Mouse (Mus musculus) gastrocnemius, postnatal 4 days (tissue): ENCODE results near the gene Arfip1. TPM values are rescaled to one million over a fixed set of nuclear protein-coding genes. Genes with fewer than 3 reads are reported as not detected.

ENCODE experiments used
- DNase-seq, 2 experiments: peaks; one replicate each; pipeline ENCODE4 v3.0.0; 2021 to 2022; ENCODE audit warnings: low spot score in 2 of 2, mixed read lengths in 2 of 2
- total RNA-seq, 2 experiments: library from RNA; stranded (reverse); gene quantifications; 2 replicates each; pipeline ENCODE4 v1.2.3; 2021

The Arfip1 gene
- total RNA-seq, 2 experiments from 2014 or later, result 32.3 to 40.5 TPM

DNA sequence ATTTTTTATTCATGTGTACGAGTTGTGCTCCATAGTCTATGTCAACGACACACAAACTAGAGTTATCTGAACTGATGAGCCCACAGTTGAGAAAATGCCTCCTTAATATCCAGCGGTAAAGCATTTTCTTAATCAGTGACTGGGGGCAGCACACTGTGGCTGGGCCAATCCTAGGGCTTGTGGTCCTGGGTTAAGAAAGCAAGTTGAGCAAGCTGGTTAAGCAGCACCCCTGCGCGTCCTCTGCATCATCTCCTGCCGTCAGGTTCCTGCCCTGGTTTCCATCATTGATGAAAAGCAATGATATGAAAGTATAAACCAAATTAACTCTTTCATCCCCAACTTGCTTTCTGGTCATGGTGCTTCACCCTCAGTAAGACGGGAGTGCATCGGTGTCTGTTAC lies 89.8 kb downstream of the Arfip1 start:
- no peak for DNase-seq

GRCm38 (mm10) chr3:84492148-84492547 lies 90.3 kb downstream of the Arfip1 start:
- DNase-seq, result no peak

DNA sequence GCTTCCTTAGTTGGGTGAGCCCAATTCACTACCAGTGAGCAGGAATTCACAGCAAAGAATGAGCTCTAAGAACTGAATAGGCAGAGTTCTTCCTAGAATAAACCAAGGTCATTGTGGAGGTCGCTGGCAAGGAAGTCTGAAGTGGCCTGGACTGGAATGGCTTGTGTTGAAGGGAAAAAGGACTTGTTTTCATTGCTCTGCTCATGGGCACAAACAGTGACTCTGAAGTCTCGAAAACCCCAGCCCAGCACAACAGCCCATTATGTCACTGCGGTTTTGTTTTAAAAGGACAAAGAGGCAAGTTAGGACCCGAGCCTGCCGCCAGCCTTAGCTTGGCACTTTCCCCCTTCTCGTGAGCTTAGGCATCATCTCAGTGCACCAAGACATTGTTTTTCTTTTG lies 93.7 kb downstream of the Arfip1 start:
- DNase-seq, result no peak

DNA sequence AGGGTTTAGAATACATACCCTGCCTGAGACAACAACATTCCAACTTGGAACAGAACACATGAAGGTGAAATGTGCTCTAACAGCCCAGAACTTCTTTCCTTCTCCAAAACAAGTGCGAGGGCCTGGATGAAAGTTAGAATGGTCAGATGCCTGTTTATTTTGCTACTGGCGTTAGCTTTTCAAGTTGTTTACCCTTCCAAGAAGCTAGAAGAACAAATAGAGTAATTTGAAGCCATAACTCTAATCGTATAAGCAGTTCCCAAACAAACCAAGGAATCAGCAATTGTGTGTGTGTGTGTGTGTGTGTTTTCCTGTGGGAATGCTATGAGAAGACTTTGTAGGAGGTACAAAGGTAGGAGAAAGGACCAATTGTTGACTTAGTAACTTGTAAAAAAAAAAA lies 97.5 kb downstream of the Arfip1 start:
- DNase-seq, result no peak

- DNase-seq, result no peak
These were observed 98.1 kb downstream of the Arfip1 start for GRCm38 (mm10) chr3:84484333-84484732.

DNA sequence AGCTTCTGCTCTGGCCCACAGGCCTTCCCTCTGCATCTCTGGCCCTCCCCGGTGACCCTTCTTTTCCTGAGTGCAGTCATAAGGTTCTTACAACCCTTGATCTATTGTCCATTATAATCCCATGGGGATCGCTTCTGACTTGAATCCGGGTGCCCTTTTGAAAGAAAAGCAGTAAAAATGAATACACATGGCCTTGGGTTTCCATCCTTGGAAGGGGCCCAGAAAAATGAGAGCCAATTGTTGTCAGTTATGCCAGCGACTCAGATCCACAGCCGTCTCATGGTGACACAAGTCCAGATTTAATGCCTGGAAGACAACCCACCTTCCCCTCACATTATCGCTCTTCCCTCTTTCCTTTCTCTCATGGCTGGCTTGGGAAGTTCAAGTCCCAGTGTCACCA lies 100.3 kb downstream of the Arfip1 start:
- no peak for DNase-seq

DNA sequence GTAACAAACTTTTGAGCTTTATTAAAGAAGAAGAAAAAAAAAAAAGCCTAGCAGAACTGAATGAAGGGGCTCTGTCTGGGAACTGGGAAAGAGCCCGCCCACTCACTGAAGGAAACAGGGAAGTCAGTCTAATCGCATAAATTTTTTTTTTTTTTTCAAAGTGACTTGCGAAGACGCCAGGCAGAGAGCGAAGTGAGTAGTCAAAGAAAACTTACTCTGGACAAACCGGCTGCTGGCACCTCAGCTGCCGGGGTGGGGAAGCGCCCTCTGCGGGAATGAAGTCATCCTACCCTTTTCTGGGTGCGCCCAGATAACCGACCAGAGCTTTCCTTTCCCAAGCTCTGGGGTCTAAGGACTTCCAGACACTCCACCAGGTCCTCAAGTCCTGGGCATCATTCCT lies 101.3 kb downstream of the Arfip1 start:
- DNase-seq, result peak in 1 of 2 experiments; percentile 35

GRCm38 (mm10) chr3:84480006-84480897 lies 102.2 kb downstream of the Arfip1 start, which contains the start of gene Fhdc1:
Gene Fhdc1 (minus strand): TSS chr3:84480429.
- peak; percentile 30 to 39 for DNase-seq

DNA sequence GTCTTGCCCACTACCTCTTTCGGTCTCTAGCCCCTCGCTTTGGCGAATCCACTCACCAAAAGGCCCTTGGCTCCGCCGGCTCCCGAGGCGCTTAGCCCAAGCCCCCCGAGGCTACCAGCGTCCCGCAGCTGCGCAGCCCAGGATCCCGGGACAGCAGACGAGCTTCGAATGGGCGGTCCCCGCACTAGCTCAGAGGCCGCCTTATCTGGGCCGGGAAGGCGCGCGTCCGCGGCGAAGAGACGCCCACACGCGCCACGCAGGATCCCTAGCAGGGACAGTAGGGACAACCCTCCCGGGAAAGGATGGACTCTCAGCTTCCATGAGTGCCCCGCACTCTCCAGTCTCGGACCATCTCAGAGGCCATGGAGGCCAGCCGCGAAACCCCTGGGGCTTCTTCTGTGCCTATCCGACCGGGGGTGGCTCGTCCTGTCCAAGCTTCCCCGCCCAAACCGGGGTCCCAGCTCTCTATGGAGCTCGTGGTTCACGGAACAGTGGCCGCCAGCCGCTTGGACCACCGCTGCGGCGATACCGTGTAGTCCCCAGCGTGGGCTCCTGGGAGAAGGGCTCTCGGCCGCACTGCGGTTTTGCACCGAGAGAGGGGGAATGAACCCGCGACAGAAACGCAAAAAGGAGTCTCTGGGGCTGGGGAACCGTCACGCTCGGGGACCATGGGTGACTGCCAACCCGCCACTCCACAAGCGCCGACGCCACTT lies 103.0 kb downstream of the Arfip1 start:
- DNase-seq, result peak; percentile 41 to 64

DNA sequence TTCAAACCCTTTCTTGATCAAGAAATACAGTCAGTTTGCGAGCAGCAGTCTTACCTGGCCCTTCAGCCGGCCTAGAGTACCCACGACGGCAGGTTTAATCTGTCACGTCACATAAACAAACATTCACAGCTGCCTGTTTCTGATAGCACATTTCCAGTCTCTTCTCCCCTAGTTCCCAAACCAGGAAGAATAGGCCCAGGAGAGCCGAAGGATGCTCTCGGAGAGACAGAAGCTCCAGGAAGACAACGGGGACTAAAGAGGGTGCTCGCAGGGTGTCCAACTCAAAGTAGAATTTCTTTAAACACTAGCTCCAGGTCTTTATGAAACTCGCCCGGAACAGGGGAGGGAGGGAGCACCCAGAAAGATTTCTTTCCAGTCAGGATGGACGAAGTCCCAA lies 103.5 kb downstream of the Arfip1 start:
- DNase-seq, result no peak

- no peak for DNase-seq
These were observed 104.2 kb downstream of the Arfip1 start for GRCm38 (mm10) chr3:84478195-84478594.

- DNase-seq, result no peak
These were observed 104.9 kb downstream of the Arfip1 start for GRCm38 (mm10) chr3:84477498-84477897.

GRCm38 (mm10) chr3:84474981-84475775 lies 107.2 kb downstream of the Arfip1 start:
- DNase-seq, result no peak

DNA sequence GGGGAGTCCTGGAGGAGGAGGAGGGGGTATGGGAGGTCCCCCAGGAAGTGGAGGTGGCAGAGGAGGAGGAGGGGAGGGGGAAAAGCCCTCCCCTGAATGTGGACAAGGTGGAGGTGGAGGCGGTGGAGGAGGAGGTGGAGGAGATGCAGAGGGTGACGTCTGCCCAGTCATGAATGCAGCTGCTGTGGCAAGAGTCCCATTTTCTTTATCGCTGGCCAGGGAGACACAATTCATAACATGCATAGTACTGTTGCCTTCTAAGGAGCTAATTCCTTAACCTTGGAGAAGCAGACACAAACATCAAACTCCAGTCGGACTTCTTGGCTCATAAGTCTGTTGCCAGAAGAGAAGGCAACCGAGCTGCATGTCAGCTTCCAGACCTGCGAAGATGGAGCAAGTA lies 108.0 kb downstream of the Arfip1 start:
- DNase-seq, result no peak

GRCm38 (mm10) chr3:84472955-84473354 lies 109.5 kb downstream of the Arfip1 start:
- DNase-seq, result no peak

- DNase-seq, result peak in 1 of 2 experiments; percentile 29
These were observed 109.9 kb downstream of the Arfip1 start for GRCm38 (mm10) chr3:84472527-84472926.

DNA sequence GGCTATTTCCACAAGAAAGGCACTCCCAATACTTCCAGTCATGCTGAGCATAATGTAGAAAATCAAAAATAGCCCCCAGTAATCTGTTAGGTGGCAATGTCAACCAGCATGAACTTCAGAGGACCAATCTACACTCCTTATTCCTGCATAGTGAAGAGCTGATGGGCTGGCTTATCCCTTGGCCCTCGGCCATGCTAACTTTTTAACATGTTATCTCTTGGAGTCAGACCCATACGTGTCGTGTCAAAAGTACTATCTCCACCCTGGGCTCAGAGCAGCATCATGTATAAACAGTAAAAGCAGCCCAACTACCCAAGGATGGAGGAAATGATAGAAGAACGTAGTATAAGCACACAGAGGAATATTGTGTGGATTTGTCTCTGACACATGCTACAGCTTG lies 111.3 kb downstream of the Arfip1 start:
- DNase-seq, result no peak

- no peak for DNase-seq
These were observed 114.3 kb downstream of the Arfip1 start for GRCm38 (mm10) chr3:84468111-84468453.

DNA sequence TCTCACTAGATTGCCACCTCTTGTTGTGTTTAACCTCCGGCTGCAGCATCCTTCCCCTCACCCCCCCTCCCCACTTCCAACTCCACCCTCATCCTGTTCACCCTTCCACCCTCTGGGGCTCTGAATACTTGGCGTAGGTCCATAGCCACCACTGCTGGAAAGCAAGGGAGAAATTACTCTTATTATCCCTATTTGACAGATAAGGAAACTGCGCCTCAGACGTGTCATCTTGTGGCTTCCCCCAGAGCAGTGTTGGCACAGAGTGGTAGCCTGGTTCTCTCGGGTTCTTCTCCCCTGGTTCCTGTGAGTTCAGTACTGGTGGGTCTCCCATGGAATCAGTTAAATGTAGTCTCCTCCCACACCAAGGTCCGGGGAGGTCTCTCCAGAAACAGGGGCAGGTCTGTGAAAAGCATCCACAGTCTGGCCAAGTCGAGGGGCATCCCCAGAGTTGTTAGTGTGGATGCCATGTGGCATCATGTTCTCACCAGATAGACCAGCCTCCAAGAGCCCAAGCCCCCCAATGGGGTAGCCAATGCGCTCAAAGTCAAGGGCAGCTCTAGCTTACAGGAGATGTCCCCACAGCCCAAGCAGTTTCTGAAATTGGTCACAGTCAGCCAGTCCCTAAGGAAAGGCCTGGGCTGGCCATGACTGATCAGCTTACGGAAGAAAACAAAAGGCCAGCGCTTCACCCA lies 114.9 kb downstream of the Arfip1 start:
- DNase-seq, result no peak

DNA sequence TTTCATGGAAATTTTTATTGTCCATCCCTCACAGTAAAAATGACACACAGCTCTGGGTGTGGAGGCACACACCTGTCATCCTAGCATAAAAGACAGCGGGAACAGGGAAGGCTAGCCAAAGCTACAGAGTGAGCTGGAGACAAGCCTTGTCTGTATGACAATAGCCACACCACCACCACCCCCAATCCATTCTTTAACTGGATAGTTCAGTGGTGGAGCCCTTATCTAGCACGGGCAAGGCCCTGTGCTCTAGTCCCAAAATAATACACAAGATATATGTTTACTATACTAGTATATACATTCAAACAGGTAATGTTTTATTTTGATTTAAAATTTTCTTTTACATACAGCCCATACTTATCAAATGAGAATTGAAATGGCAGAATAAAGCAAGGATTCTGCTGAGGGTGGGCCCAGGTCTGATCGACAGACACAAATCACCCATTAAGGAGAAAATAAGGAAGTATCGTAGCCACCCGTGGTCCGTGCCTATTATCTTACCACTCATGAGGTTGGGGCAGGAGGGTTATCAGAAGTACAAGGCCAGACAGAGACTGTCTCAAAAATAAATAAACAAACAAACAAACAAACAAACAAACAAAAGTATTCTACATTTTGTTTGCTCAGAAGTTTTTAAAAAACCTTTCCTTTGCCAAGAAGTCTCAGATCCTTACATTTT lies 116.5 kb downstream of the Arfip1 start:
- no peak for DNase-seq
